Mouse (Mus musculus): ENCODE measurements around the gene Cd80. TPM values are rescaled to one million over a fixed set of nuclear protein-coding genes. Genes with fewer than 3 reads are reported as not detected.

Cd80 gene
- total and polyA plus RNA-seq, 3 experiments = 39.5 to 57.8 (median 46.2) TPM

DNA sequence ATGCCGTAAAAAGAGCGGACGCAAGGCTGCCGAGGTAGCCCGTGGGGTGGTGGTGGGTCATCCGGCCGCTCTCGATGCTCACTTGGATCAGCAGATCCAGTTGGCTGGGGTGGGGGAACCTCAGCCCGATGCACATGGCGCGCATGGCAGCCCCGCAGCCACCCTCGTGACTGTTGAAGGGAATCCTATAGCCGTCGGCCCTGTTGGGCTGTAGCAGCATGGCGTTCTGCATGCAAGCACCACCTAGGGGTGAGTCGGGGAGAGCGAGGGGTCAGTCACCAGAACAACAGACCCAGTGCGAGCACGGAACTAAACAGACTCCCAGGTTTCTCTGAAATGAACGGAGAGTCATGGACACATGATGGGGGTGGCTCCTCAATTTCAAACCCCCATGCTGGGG lies 8.0 kb upstream of the Cd80 start:
- dilution Hi-C loops (cut with MboI; ENCODE audit: extremely low pct_ligation_motif_present, extremely low pct_unique_long_range_greater_than_20kb, low sequenced_read_pairs) (no loop called here), in situ Hi-C loops (cut with MboI; ENCODE audit: low pct_ligation_motif_present, low pct_unique_long_range_greater_than_20kb, low sequenced_read_pairs) (no loop called here)
- Histone ChIP-seq H3K4me3 (replicated peaks in 1 of 3; ENCODE audit: low read depth in 2 of 3, low read length in 2 of 3, poor library complexity in 1 of 3) (no peak overlapping the region), H3K27ac (ENCODE audit: insufficient read depth, low read depth) (no peak overlapping the region), H3K9ac (ENCODE audit: insufficient read depth, low read depth) (no peak overlapping the region), H3K79me2 (replicated peaks; ENCODE audit: control insufficient read depth, extremely low read depth, insufficient read depth, poor library complexity, severe bottlenecking) (peaks cover 21% of the 10 kb centered on the region), H3K4me2 (ENCODE audit: insufficient read depth, low read depth, poor library complexity, severe bottlenecking) (no peak overlapping the region), H3K36me3 (replicated peaks in 1 of 2; ENCODE audit: control insufficient read depth in 1 of 2, insufficient read depth in 1 of 2, low read length in 1 of 2) (peaks cover 55 to 80% of the 10 kb centered on the region in 2 experiments), H3K9me3 (replicated peaks; ENCODE audit: low read length) (peaks cover 14% of the 10 kb centered on the region), H3K27me3 (replicated peaks) (no peaks in the 10 kb centered on the region), H3K4me1 (ENCODE audit: control insufficient read depth in 1 of 2, insufficient read depth in 2 of 2) (peaks cover 14 to 53% of the 10 kb centered on the region in 2 experiments)
- no peak for DNase-seq (ENCODE audit: extremely low read depth)
- TF ChIP-seq ZC3H11A (IDR thresholded peaks at IDR 0.05; ENCODE audit: low read depth, low read length) = no peak
- no peak for TF ChIP-seq PAX5 (IDR thresholded peaks at IDR 0.05; ENCODE audit: low read length)
- peak; percentile 26 for TF ChIP-seq RAD21 (IDR thresholded peaks at IDR 0.05; ENCODE audit: low read depth, low read length)
- no peak for TF ChIP-seq TCF12 (IDR thresholded peaks at IDR 0.05; ENCODE audit: low read depth, low read length)
- no peak for TF ChIP-seq NRF1 (IDR thresholded peaks at IDR 0.05; ENCODE audit: low read depth, low read length)
- TF ChIP-seq ZMIZ1 (IDR thresholded peaks at IDR 0.05; ENCODE audit: low read depth, low read length) = no peak
- peak in 1 of 2 experiments; percentile 43; a peak in 2 of 4 replicates for TF ChIP-seq CTCF (conservative IDR thresholded peaks at IDR 0.05 in 1 of 2, IDR thresholded peaks at IDR 0.05 in 1 of 2; ENCODE audit: low read depth in 2 of 2, low read length in 2 of 2)
- no peak for TF ChIP-seq MXI1 (IDR thresholded peaks at IDR 0.05; ENCODE audit: low read depth, low read length)
- no peak for TF ChIP-seq MYC (IDR thresholded peaks at IDR 0.05; ENCODE audit: low read depth, low read length)
- no peak for TF ChIP-seq JUN (IDR thresholded peaks at IDR 0.05; ENCODE audit: insufficient read depth, low read depth, low read length)
- no peak for TF ChIP-seq ZNF384 (IDR thresholded peaks at IDR 0.05; ENCODE audit: low read depth, low read length)
- peak; percentile 35 for TF ChIP-seq SMC3 (IDR thresholded peaks at IDR 0.05; ENCODE audit: low read depth, low read length)
- TF ChIP-seq IRF4 (IDR thresholded peaks at IDR 0.05; ENCODE audit: low read depth, low read length) = no peak

GRCm38 (mm10) chr16:38448458-38448857 lies 6.9 kb upstream of the Cd80 start:
- in situ Hi-C loops (cut with MboI; ENCODE audit: low pct_ligation_motif_present, low pct_unique_long_range_greater_than_20kb, low sequenced_read_pairs) (no loop called here), dilution Hi-C loops (cut with MboI; ENCODE audit: extremely low pct_ligation_motif_present, extremely low pct_unique_long_range_greater_than_20kb, low sequenced_read_pairs) (no loop called here)
- no peak for TF ChIP-seq POLR2AphosphoS2 (IDR thresholded peaks at IDR 0.05; ENCODE audit: low read depth, low read length)
- no peak for TF ChIP-seq ZMIZ1 (IDR thresholded peaks at IDR 0.05; ENCODE audit: low read depth, low read length)
- no peak for TF ChIP-seq ETS1 (conservative IDR thresholded peaks at IDR 0.05; ENCODE audit: low read depth, low read length)
- TF ChIP-seq BHLHE40 (IDR thresholded peaks at IDR 0.05; ENCODE audit: low read depth, low read length) = no peak
- no peak for TF ChIP-seq MAZ (IDR thresholded peaks at IDR 0.05; ENCODE audit: low read depth, low read length)
- no peak for TF ChIP-seq SIN3A (IDR thresholded peaks at IDR 0.05; ENCODE audit: low read length)
- TF ChIP-seq USF2 (conservative IDR thresholded peaks at IDR 0.05; ENCODE audit: low read depth, low read length) = no peak
- TF ChIP-seq IRF4 (IDR thresholded peaks at IDR 0.05; ENCODE audit: low read depth, low read length) = no peak
- TF ChIP-seq KAT2A (IDR thresholded peaks at IDR 0.05; ENCODE audit: insufficient replicate concordance, low read length) = no peak
- no peak for TF ChIP-seq RAD21 (IDR thresholded peaks at IDR 0.05; ENCODE audit: low read depth, low read length)
- TF ChIP-seq JUND (conservative IDR thresholded peaks at IDR 0.05; ENCODE audit: low read depth, low read length) = no peak
- no peak for TF ChIP-seq MXI1 (IDR thresholded peaks at IDR 0.05; ENCODE audit: low read depth, low read length)
- no peak for TF ChIP-seq NRF1 (IDR thresholded peaks at IDR 0.05; ENCODE audit: low read depth, low read length)
- TF ChIP-seq GABPA (IDR thresholded peaks at IDR 0.05; ENCODE audit: insufficient replicate concordance, low read depth, low read length) = no peak
- no peak for TF ChIP-seq ZKSCAN1 (IDR thresholded peaks at IDR 0.05; ENCODE audit: borderline replicate concordance, low read depth, low read length)
- no peak for TF ChIP-seq E2F4 (IDR thresholded peaks at IDR 0.05; ENCODE audit: insufficient replicate concordance, low read depth, low read length)
- no peak for TF ChIP-seq TBP (conservative IDR thresholded peaks at IDR 0.05; ENCODE audit: low read depth, low read length)
- TF ChIP-seq CHD2 (IDR thresholded peaks at IDR 0.05; ENCODE audit: low read length) = no peak
- no peak for TF ChIP-seq RCOR1 (conservative IDR thresholded peaks at IDR 0.05; ENCODE audit: low read depth, low read length)
- DNase-seq (ENCODE audit: extremely low read depth) = no peak
- H3K9me3 ChIP-seq (replicated peaks; ENCODE audit: low read length) = peaks cover 14% of the 10 kb centered on the region
- no peaks in the 10 kb centered on the region for H3K27me3 ChIP-seq (replicated peaks)
- H3K4me2 ChIP-seq (ENCODE audit: insufficient read depth, low read depth, poor library complexity, severe bottlenecking) = no peak overlapping the region
- no peak overlapping the region for H3K27ac ChIP-seq (ENCODE audit: insufficient read depth, low read depth)
- H3K36me3 ChIP-seq (replicated peaks in 1 of 2; ENCODE audit: control insufficient read depth in 1 of 2, insufficient read depth in 1 of 2, low read length in 1 of 2) = peaks cover 55 to 73% of the 10 kb centered on the region in 2 experiments
- no peak overlapping the region for H3K4me3 ChIP-seq (replicated peaks in 1 of 3; ENCODE audit: low read depth in 2 of 3, low read length in 2 of 3, poor library complexity in 1 of 3)
- H3K79me2 ChIP-seq (replicated peaks; ENCODE audit: control insufficient read depth, extremely low read depth, insufficient read depth, poor library complexity, severe bottlenecking) = peaks cover 21% of the 10 kb centered on the region
- H3K4me1 ChIP-seq (ENCODE audit: control insufficient read depth in 1 of 2, insufficient read depth in 2 of 2) = peaks cover 10 to 42% of the 10 kb centered on the region in 2 experiments
- H3K9ac ChIP-seq (ENCODE audit: insufficient read depth, low read depth) = no peak overlapping the region
